24 mouse cellular contexts compared by ENCODE assay signal in the genomic region with DNA sequence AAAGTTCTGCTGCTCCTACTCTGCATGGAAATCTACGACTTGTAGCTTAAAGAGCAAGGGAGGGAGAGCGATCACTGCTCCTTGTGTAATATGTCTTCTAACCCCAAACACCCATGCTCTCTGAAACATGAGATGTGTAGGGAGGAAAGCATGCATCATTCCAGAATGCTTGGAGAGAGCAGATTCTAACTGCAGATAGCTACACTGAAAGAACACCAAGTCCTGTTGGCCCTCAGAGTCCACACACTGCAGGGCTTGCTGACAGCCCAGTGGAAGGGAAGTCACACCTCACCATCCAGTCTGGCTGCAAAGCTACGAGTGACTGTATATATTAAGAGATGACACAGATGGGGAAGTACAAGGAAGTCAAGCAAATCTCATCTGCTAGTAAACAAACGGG. TPM values are rescaled to one million over a fixed set of nuclear protein-coding genes. Genes with fewer than 3 reads are reported as not detected.
DNase-seq lines count a peak whose midpoint lies in the region; ATAC-seq and TF ChIP-seq lines count a peak whose summit lies in the region.
"Had no signal": no experiment of that assay in that cellular context is flagged by ENCODE, and none has a peak within 500 bp of the region (broad histone marks: within the 10 kb centered on the region; RNA-seq: fewer than 3 reads in every experiment).

No protein-coding gene starts in this region.

- WGBS in forebrain, postnatal 0 days, result 72% methylated on average over 4 of the region's 4 CpGs
- WGBS in forebrain, embryonic 16.5 days, result 81% methylated on average over 4 of the region's 4 CpGs
- 23% methylated on average over 4 of the region's 4 CpGs for WGBS in kidney, embryonic 15.5 days
- WGBS in lung, embryonic 15.5 days, result 36% methylated on average over 4 of the region's 4 CpGs

- ATAC-seq in forebrain, postnatal 0 days, result peak; percentile 36; the same call in 1 of the 2 replicates
- no peak for ATAC-seq in forebrain, embryonic 16.5 days
- peak; percentile 51 for ATAC-seq in kidney, embryonic 15.5 days (replicated peaks; ENCODE audit: low FRiP score)
- peak; percentile 82; the same call in 1 of the 2 replicates for ATAC-seq in lung, embryonic 15.5 days (ENCODE audit: borderline replicate concordance, extremely low read depth, low FRiP score, low TSS enrichment)
- ATAC-seq: activated CD4-positive, CD25-positive, alpha-beta regulatory T cell, adult 4 months; forebrain, embryonic 15.5 days; hindbrain, postnatal 0 days; Patski had no signal

- TF ChIP-seq CTCF in forebrain, postnatal 0 days (IDR thresholded peaks at IDR 0.05; ENCODE audit: low read depth), result no peak

- no peaks in the 10 kb centered on the region for H3K36me3 ChIP-seq in forebrain, postnatal 0 days (ENCODE audit: insufficient read depth)
- H3K36me3 ChIP-seq in forebrain, embryonic 16.5 days (ENCODE audit: control insufficient read depth, insufficient read depth), result no peaks in the 10 kb centered on the region
- H3K36me3 ChIP-seq in kidney, embryonic 15.5 days, result no peaks in the 10 kb centered on the region
- H3K36me3 ChIP-seq in lung, embryonic 15.5 days, result no peaks in the 10 kb centered on the region
- H3K36me3 ChIP-seq: embryonic facial prominence, embryonic 12.5 days; forebrain, embryonic 15.5 days; heart, embryonic 10.5 days; heart, embryonic 15.5 days; hindbrain, embryonic 13.5 days had no signal

- H3K27ac ChIP-seq in forebrain, postnatal 0 days (ENCODE audit: low read depth, low read length), result no peak overlapping the region
- no peak overlapping the region for H3K27ac ChIP-seq in forebrain, embryonic 16.5 days (ENCODE audit: low read length)
- no peak overlapping the region for H3K27ac ChIP-seq in kidney, embryonic 15.5 days
- H3K27ac ChIP-seq in lung, embryonic 15.5 days, result no peak overlapping the region
- H3K27ac ChIP-seq: embryonic facial prominence, embryonic 12.5 days; forebrain, embryonic 15.5 days; heart, embryonic 10.5 days; heart, embryonic 15.5 days; hindbrain, embryonic 13.5 days; hindbrain, postnatal 0 days had no signal

- H3K4me3 ChIP-seq in forebrain, postnatal 0 days (ENCODE audit: low read depth, low read length), result no peak overlapping the region
- no peak overlapping the region for H3K4me3 ChIP-seq in forebrain, embryonic 16.5 days (replicated peaks; ENCODE audit: low read length)
- H3K4me3 ChIP-seq in kidney, embryonic 15.5 days (replicated peaks), result no peak overlapping the region
- H3K4me3 ChIP-seq in lung, embryonic 15.5 days, result no peak overlapping the region
- H3K4me3 ChIP-seq: embryonic facial prominence, embryonic 12.5 days; forebrain, embryonic 15.5 days; heart, embryonic 10.5 days; heart, embryonic 15.5 days; hindbrain, embryonic 13.5 days had no signal

- no peaks in the 10 kb centered on the region for H3K9me3 ChIP-seq in forebrain, postnatal 0 days (ENCODE audit: low read length)
- no peaks in the 10 kb centered on the region for H3K9me3 ChIP-seq in forebrain, embryonic 16.5 days (ENCODE audit: control insufficient read depth, low read length)
- H3K9me3 ChIP-seq in kidney, embryonic 15.5 days (replicated peaks), result no peaks in the 10 kb centered on the region
- H3K9me3 ChIP-seq in lung, embryonic 15.5 days, result no peaks in the 10 kb centered on the region
- H3K9me3 ChIP-seq: embryonic facial prominence, embryonic 12.5 days; forebrain, embryonic 15.5 days; heart, embryonic 10.5 days; heart, embryonic 15.5 days; hindbrain, embryonic 13.5 days had no signal

- H3K4me1 ChIP-seq in forebrain, postnatal 0 days (ENCODE audit: insufficient read depth), result no peaks in the 10 kb centered on the region
- H3K4me1 ChIP-seq in forebrain, embryonic 16.5 days (replicated peaks; ENCODE audit: control insufficient read depth, insufficient read depth, low read length), result no peaks in the 10 kb centered on the region
- peaks cover 11% of the 10 kb centered on the region for H3K4me1 ChIP-seq in kidney, embryonic 15.5 days
- H3K4me1 ChIP-seq in lung, embryonic 15.5 days, result peaks cover 7% of the 10 kb centered on the region; the same call in 1 of the 2 replicates
- H3K4me1 ChIP-seq: embryonic facial prominence, embryonic 12.5 days; heart, embryonic 10.5 days; heart, embryonic 15.5 days had no signal

- no peak overlapping the region for H3K4me2 ChIP-seq in forebrain, postnatal 0 days (ENCODE audit: low read depth)
- no peak overlapping the region for H3K4me2 ChIP-seq in forebrain, embryonic 16.5 days (ENCODE audit: low read length)
- H3K4me2 ChIP-seq in kidney, embryonic 15.5 days, result no peak overlapping the region
- no peak overlapping the region for H3K4me2 ChIP-seq in lung, embryonic 15.5 days
- H3K4me2 ChIP-seq: embryonic facial prominence, embryonic 12.5 days; forebrain, embryonic 15.5 days; heart, embryonic 15.5 days; hindbrain, embryonic 13.5 days had no signal

- DNase-seq in forebrain, postnatal 0 days, result no peak
- no peak for DNase-seq in kidney, adult 8-10 months
- no peak for DNase-seq in lung, postnatal 14 days
- peak; percentile 11 for DNase-seq in A20 (ENCODE audit: low read depth, low spot score)
- DNase-seq in thymus, postnatal 10 days (ENCODE audit: low spot score in 2 of 2), result no peak
- DNase-seq: adrenal gland, postnatal 14 days; cerebellum, adult 18-20 months; cerebellum, adult 9-11 months; gastrocnemius, postnatal 36 days; heart, adult 18-20 months; heart, postnatal 14 days had no signal

- H3K9ac ChIP-seq in forebrain, postnatal 0 days, result no peak overlapping the region
- H3K9ac ChIP-seq in forebrain, embryonic 16.5 days (replicated peaks; ENCODE audit: low read depth, low read length), result no peak overlapping the region
- H3K9ac ChIP-seq in kidney, embryonic 15.5 days, result no peak overlapping the region
- H3K9ac ChIP-seq in lung, embryonic 15.5 days, result no peak overlapping the region
- H3K9ac ChIP-seq: embryonic facial prominence, embryonic 12.5 days; forebrain, embryonic 15.5 days; heart, embryonic 15.5 days; hindbrain, embryonic 13.5 days had no signal

- H3K27me3 ChIP-seq in forebrain, postnatal 0 days (ENCODE audit: insufficient read depth, low read length), result no peaks in the 10 kb centered on the region
- H3K27me3 ChIP-seq in forebrain, embryonic 16.5 days (replicated peaks; ENCODE audit: control insufficient read depth, insufficient read depth, low read length), result no peaks in the 10 kb centered on the region
- no peaks in the 10 kb centered on the region for H3K27me3 ChIP-seq in kidney, embryonic 15.5 days
- H3K27me3 ChIP-seq in lung, embryonic 15.5 days, result no peaks in the 10 kb centered on the region
- H3K27me3 ChIP-seq: embryonic facial prominence, embryonic 12.5 days; forebrain, embryonic 15.5 days; heart, embryonic 15.5 days; hindbrain, embryonic 13.5 days; Patski had no signal

RNA-seq across cellular contexts. Expression of a gene that starts 9.3 kb away (rescaled TPM):
- total RNA-seq in forebrain, postnatal 0 days (2014; rRNA removed), result 0.62 and 6.8 TPM in 2 replicates
- 3.4 and 5.5 TPM in 2 replicates for polyA plus RNA-seq in forebrain, postnatal 0 days (2015; fragmentation: Nextera tagmentation; extraction: Ambion mirVana)
- 0.62 and 8.4 TPM in 2 replicates for polyA plus RNA-seq in forebrain, embryonic 16.5 days (2015; fragmentation: Nextera tagmentation; extraction: Ambion mirVana)
- polyA plus RNA-seq in kidney, embryonic 15.5 days (2015; fragmentation: Nextera tagmentation; extraction: Ambion mirVana), result 2.4 and 2.9 TPM in 2 replicates
- 10.9 and 11.5 TPM in 2 replicates for polyA plus RNA-seq in lung, embryonic 15.5 days (2015; fragmentation: Nextera tagmentation; extraction: Ambion mirVana)
- total RNA-seq: hematopoietic stem cell, adult 5-6 weeks had no signal
- polyA plus RNA-seq: activated CD4-positive, CD25-positive, alpha-beta regulatory T cell, adult 4 months; C2C12 had no signal
